In the genomic region with DNA sequence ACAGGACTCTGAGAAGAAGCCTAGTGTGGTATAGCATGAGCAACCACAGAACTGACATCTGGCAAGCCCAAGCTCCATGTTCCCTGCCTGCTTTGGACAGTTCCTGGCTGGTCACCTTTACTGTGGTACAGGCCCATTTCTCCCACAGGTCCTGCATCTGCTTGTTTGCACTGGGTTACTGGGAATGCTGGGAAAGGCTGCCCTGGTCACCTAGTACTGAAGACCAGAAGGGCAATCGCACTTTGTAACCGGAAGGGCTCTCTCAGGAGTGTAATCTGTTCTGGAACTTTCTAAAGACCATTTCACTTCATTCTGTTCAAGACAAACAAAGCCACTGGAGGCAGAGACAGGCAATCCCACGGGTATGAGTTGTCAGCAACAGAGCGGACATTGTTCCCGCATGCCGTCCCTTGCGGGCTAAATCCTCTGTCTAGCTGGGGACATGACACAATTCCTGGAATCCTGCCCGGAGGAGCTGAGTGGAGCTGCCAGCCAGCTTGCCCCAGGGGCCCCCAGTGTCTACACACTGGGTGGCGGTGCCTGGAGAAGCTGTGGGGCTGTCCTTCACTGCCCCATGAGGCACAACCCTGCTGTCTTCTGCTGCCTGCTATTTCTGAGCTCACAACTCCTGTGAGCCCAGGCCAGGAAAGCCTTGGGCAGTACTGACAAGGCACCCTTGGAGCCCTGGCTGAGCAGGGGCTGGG, we compare ENCODE assay signal across 9 mouse cellular contexts. TPM values are rescaled to one million over a fixed set of nuclear protein-coding genes. Genes with fewer than 3 reads are reported as not detected.
DNase-seq lines count a peak whose midpoint lies in the region; ATAC-seq and TF ChIP-seq lines count a peak whose summit lies in the region.
"Had no signal": no experiment of that assay in that cellular context is flagged by ENCODE, and none has a peak within 500 bp of the region (broad histone marks: within the 10 kb centered on the region; RNA-seq: fewer than 3 reads in every experiment).

No protein-coding gene starts in this region.

- H3K27me3 ChIP-seq in liver, adult 2 months (ENCODE audit: control insufficient read depth, insufficient read depth, low read length), result no peaks in the 10 kb centered on the region
- H3K27me3 ChIP-seq in liver, embryonic 12.5 days (replicated peaks), result no peaks in the 10 kb centered on the region
- H3K27me3 ChIP-seq in heart, embryonic 13.5 days (replicated peaks), result no peaks in the 10 kb centered on the region
- no peaks in the 10 kb centered on the region for H3K27me3 ChIP-seq in stomach, embryonic 15.5 days (replicated peaks)

- peak overlapping the region; percentile 69 for H3K27ac ChIP-seq in liver, adult 2 months (replicated peaks; ENCODE audit: insufficient read depth, low read depth, low read length)
- no peak overlapping the region for H3K27ac ChIP-seq in liver, embryonic 12.5 days
- H3K27ac ChIP-seq in heart, embryonic 13.5 days (replicated peaks), result peak overlapping the region; percentile 73
- H3K27ac ChIP-seq in layer of hippocampus, adult 2 months, result no peak overlapping the region; the same call in 1 of the 2 replicates
- H3K27ac ChIP-seq in stomach, embryonic 15.5 days, result peak overlapping the region; percentile 37

- peaks cover 26% of the 10 kb centered on the region for H3K4me1 ChIP-seq in liver, adult 2 months (ENCODE audit: control insufficient read depth, insufficient read depth, low read length)
- H3K4me1 ChIP-seq in liver, embryonic 12.5 days, result peaks cover 7% of the 10 kb centered on the region; the same call in 1 of the 2 replicates
- H3K4me1 ChIP-seq in heart, embryonic 13.5 days, result peaks cover 30% of the 10 kb centered on the region
- H3K4me1 ChIP-seq in stomach, embryonic 15.5 days, result peaks cover 6% of the 10 kb centered on the region; the same call in 1 of the 2 replicates

- no peak; the same call in 1 of the 2 replicates for ATAC-seq in liver, embryonic 12.5 days
- ATAC-seq in erythroid progenitor cell, adult 5-6 weeks (replicated peaks; ENCODE audit: low FRiP score, poor library complexity, severe bottlenecking), result 0 out of 2 replicates have a peak, but pooled peaks have one; percentile 9
- ATAC-seq in heart, embryonic 13.5 days (ENCODE audit: extremely low read depth, insufficient number of reproducible peaks, low FRiP score, low TSS enrichment), result peak; percentile 25; the same call in 1 of the 2 replicates
- ATAC-seq in stomach, embryonic 15.5 days (ENCODE audit: insufficient read depth, low FRiP score, low read depth), result peak; percentile 45; the same call in 1 of the 2 replicates

- H3K79me2 ChIP-seq in liver, adult 2 months (ENCODE audit: control insufficient read depth, insufficient read depth, low read length), result 0 out of 2 replicates have a peak, but pooled peaks cover 2% of the 10 kb centered on the region

- H3K9me3 ChIP-seq in liver, embryonic 12.5 days (replicated peaks), result no peaks in the 10 kb centered on the region
- H3K9me3 ChIP-seq in heart, embryonic 13.5 days, result no peaks in the 10 kb centered on the region
- no peaks in the 10 kb centered on the region for H3K9me3 ChIP-seq in stomach, embryonic 15.5 days

- TF ChIP-seq CTCF in liver, adult 2 months (IDR thresholded peaks at IDR 0.05; ENCODE audit: low read depth, low read length), result no peak
- TF ChIP-seq CTCF in layer of hippocampus, adult 2 months (conservative IDR thresholded peaks at IDR 0.05), result no peak

- H3K4me2 ChIP-seq in liver, embryonic 12.5 days, result no peak overlapping the region
- H3K4me2 ChIP-seq in heart, embryonic 13.5 days, result peak overlapping the region; percentile 40; the same call in 1 of the 2 replicates
- H3K4me2 ChIP-seq in stomach, embryonic 15.5 days, result no peak overlapping the region

- H3K4me3 ChIP-seq in liver, adult 2 months (ENCODE audit: insufficient read depth, low read depth, low read length), result no peak overlapping the region
- H3K4me3 ChIP-seq in liver, embryonic 12.5 days, result no peak overlapping the region
- H3K4me3 ChIP-seq in heart, embryonic 13.5 days, result no peak overlapping the region
- no peak overlapping the region for H3K4me3 ChIP-seq in layer of hippocampus, adult 2 months
- H3K4me3 ChIP-seq in stomach, embryonic 15.5 days (replicated peaks), result no peak overlapping the region

- DNase-seq in liver, adult 2 months (ENCODE audit: extremely low read depth, low read depth, low spot score), result peak; percentile 95
- peak; percentile 47 to 48 for DNase-seq in layer of hippocampus, adult 2 months (ENCODE audit: low spot score in 2 of 2)
- DNase-seq in lung, postnatal 25 days (ENCODE audit: low spot score), result peak; percentile 12
- no peak for DNase-seq in embryo, embryonic 9.5 days (ENCODE audit: extremely low spot score)

- 15% methylated on average over 9 of the region's 9 CpGs for WGBS in liver, adult 2 months
- WGBS in liver, embryonic 12.5 days (ENCODE audit: insufficient replicate concordance), result 60% methylated on average over 9 of the region's 9 CpGs
- WGBS in heart, embryonic 13.5 days, result 26% methylated on average over 9 of the region's 9 CpGs
- 51% methylated on average over 9 of the region's 9 CpGs for WGBS in stomach, embryonic 15.5 days

- no peak for TF ChIP-seq POLR2A in liver, adult 2 months (IDR thresholded peaks at IDR 0.05; ENCODE audit: extremely low read depth, insufficient read depth, low read length)

- H3K36me3 ChIP-seq in liver, adult 2 months (ENCODE audit: control insufficient read depth, insufficient read depth, low read length), result no peaks in the 10 kb centered on the region
- no peaks in the 10 kb centered on the region for H3K36me3 ChIP-seq in liver, embryonic 12.5 days
- H3K36me3 ChIP-seq in heart, embryonic 13.5 days, result no peaks in the 10 kb centered on the region
- H3K36me3 ChIP-seq in stomach, embryonic 15.5 days, result no peaks in the 10 kb centered on the region

- peak overlapping the region; percentile 30 for H3K9ac ChIP-seq in liver, adult 2 months (ENCODE audit: low read depth, low read length)
- H3K9ac ChIP-seq in liver, embryonic 12.5 days, result no peak overlapping the region
- peak overlapping the region; percentile 37; the same call in 1 of the 2 replicates for H3K9ac ChIP-seq in heart, embryonic 13.5 days
- H3K9ac ChIP-seq in stomach, embryonic 15.5 days, result no peak overlapping the region

RNA-seq across cellular contexts. Expression of a gene that starts 36.4 kb away (rescaled TPM):
- total RNA-seq in liver, adult 2 months (2014; rRNA removed), result 4.1 and 6.4 TPM in 2 replicates
- polyA plus RNA-seq in liver, adult 2 months (2012; rRNA removed), result 4.5 and 6.6 TPM in 2 replicates
- 0.31 and 0.48 TPM in 2 replicates for polyA plus RNA-seq in liver, embryonic 12.5 days (2016; fragmentation: Nextera tagmentation; extraction: Ambion mirVana)
- 1.3 TPM in 1 of 2 replicates, not detected in the other for total RNA-seq in erythroid progenitor cell, adult 5-6 weeks (2015; ENCODE audit: low replicate concordance)
- total RNA-seq in erythroid progenitor cell, adult 5-6 weeks (2017; ENCODE audit: low replicate concordance), result 0.26 TPM in 1 of 2 replicates, not detected in the other
- polyA plus RNA-seq in heart, embryonic 13.5 days (2015; fragmentation: Nextera tagmentation; extraction: Ambion mirVana), result 0.15 and 0.37 TPM in 2 replicates
- 100 to 1,000 TPM; 133 to 138 TPM for total RNA-seq in layer of hippocampus, adult 2 months (2021)
- polyA plus RNA-seq in stomach, embryonic 15.5 days (2015; fragmentation: Nextera tagmentation; extraction: Ambion mirVana), result 2.1 and 2.3 TPM in 2 replicates
- total RNA-seq: hematopoietic stem cell, adult 5-6 weeks had no signal

Comparison
In these comparisons a context has a peak if more than half of its experiments do, and no peak if none do; other contexts are left out.
1. H3K27ac ChIP-seq: peak in liver, adult 2 months (single experiment), heart, embryonic 13.5 days (single experiment) and stomach, embryonic 15.5 days (single experiment); none in liver, embryonic 12.5 days (single experiment) and layer of hippocampus, adult 2 months (single experiment).
2. H3K9ac ChIP-seq: peak in liver, adult 2 months (single experiment) and heart, embryonic 13.5 days (single experiment); none in liver, embryonic 12.5 days (single experiment) and stomach, embryonic 15.5 days (single experiment).